Comparison of ENCODE assay signal across 13 mouse cellular contexts in genomic region chr5:126238071-126238470, GRCm38 (mm10).
DNase-seq lines count a peak whose midpoint lies in the region; ATAC-seq and TF ChIP-seq lines count a peak whose summit lies in the region.
"Had no signal": no experiment of that assay in that cellular context is flagged by ENCODE, and none has a peak within 500 bp of the region (broad histone marks: within the 10 kb centered on the region; RNA-seq: fewer than 3 reads in every experiment).

No protein-coding gene starts in this region.

- no peak overlapping the region for H3K9ac ChIP-seq in liver, embryonic 12.5 days
- H3K9ac ChIP-seq in neural tube, embryonic 15.5 days (replicated peaks): no peak overlapping the region
- H3K9ac ChIP-seq: kidney, embryonic 15.5 days; limb, embryonic 12.5 days had no signal

- H3K4me3 ChIP-seq in left cerebral cortex, adult 2 months: no peak overlapping the region
- no peak overlapping the region for H3K4me3 ChIP-seq in liver, embryonic 12.5 days
- H3K4me3 ChIP-seq in neural tube, embryonic 15.5 days (replicated peaks): no peak overlapping the region
- H3K4me3 ChIP-seq: kidney, embryonic 15.5 days; limb, embryonic 12.5 days; megakaryocyte, embryonic 14.5 days had no signal

- no peaks in the 10 kb centered on the region for H3K36me3 ChIP-seq in liver, embryonic 12.5 days
- H3K36me3 ChIP-seq in neural tube, embryonic 15.5 days: no peaks in the 10 kb centered on the region
- H3K36me3 ChIP-seq: kidney, embryonic 15.5 days; limb, embryonic 12.5 days had no signal

- DNase-seq in cerebellum, postnatal 14 days: peak; percentile 69 to 76
- DNase-seq in cerebellum, adult 9-10 months: no peak
- DNase-seq in Muller cell, postnatal 12 days (ENCODE audit: inconsistent ontology term): peak; percentile 73
- peak; percentile 19 to 67 for DNase-seq in frontal cortex, adult 2 months (ENCODE audit: extremely low spot score in 1 of 2, low spot score in 1 of 2)
- peak; percentile 13 to 21 for DNase-seq in left cerebral cortex, adult 2 months (ENCODE audit: extremely low spot score in 1 of 2, low spot score in 2 of 2)
- no peak for DNase-seq in heart, adult 8-10 months (ENCODE audit: low spot score)
- DNase-seq: gastrocnemius, postnatal 14 days; lung, adult 2 months had no signal

- H3K4me2 ChIP-seq in liver, embryonic 12.5 days: no peak overlapping the region
- H3K4me2 ChIP-seq in neural tube, embryonic 15.5 days: no peak overlapping the region
- H3K4me2 ChIP-seq: kidney, embryonic 15.5 days; limb, embryonic 12.5 days had no signal

- intact Hi-C loops in left cerebral cortex, adult 2 months (cut with DNase I): no loop called here

- no peak for TF ChIP-seq CTCF in left cerebral cortex, adult 2 months (IDR thresholded peaks at IDR 0.05)

- ATAC-seq in liver, embryonic 12.5 days: no peak
- ATAC-seq in neural tube, embryonic 15.5 days (ENCODE audit: low FRiP score): no peak

- H3K9me3 ChIP-seq in liver, embryonic 12.5 days (replicated peaks): 0 out of 2 replicates have a peak, but pooled peaks cover 10% of the 10 kb centered on the region
- H3K9me3 ChIP-seq in neural tube, embryonic 15.5 days (replicated peaks): no peaks in the 10 kb centered on the region
- H3K9me3 ChIP-seq: kidney, embryonic 15.5 days; limb, embryonic 12.5 days had no signal

- H3K27me3 ChIP-seq in liver, embryonic 12.5 days (replicated peaks): no peaks in the 10 kb centered on the region
- H3K27me3 ChIP-seq in neural tube, embryonic 15.5 days (replicated peaks): no peaks in the 10 kb centered on the region
- H3K27me3 ChIP-seq: kidney, embryonic 15.5 days; limb, embryonic 12.5 days; megakaryocyte, embryonic 14.5 days had no signal

- no peak overlapping the region for H3K27ac ChIP-seq in left cerebral cortex, adult 2 months
- H3K27ac ChIP-seq in liver, embryonic 12.5 days: no peak overlapping the region
- no peak overlapping the region for H3K27ac ChIP-seq in neural tube, embryonic 15.5 days (replicated peaks)
- H3K27ac ChIP-seq: kidney, embryonic 15.5 days; limb, embryonic 12.5 days had no signal

- WGBS in liver, embryonic 12.5 days (ENCODE audit: insufficient replicate concordance): 47% methylated on average over 3 of the region's 3 CpGs
- WGBS in neural tube, embryonic 15.5 days: 62% methylated on average over 3 of the region's 3 CpGs

- no peaks in the 10 kb centered on the region for H3K4me1 ChIP-seq in liver, embryonic 12.5 days
- H3K4me1 ChIP-seq in neural tube, embryonic 15.5 days: no peaks in the 10 kb centered on the region
- H3K4me1 ChIP-seq: kidney, embryonic 15.5 days; limb, embryonic 12.5 days; megakaryocyte, embryonic 14.5 days had no signal

Comparison
In these comparisons a context has a peak if more than half of its experiments do, and no peak if none do; other contexts are left out.
1. DNase-seq: peak in cerebellum, postnatal 14 days (2 of 2), Muller cell, postnatal 12 days (single experiment), frontal cortex, adult 2 months (2 of 2) and left cerebral cortex, adult 2 months (2 of 2); none in cerebellum, adult 9-10 months (single experiment) and heart, adult 8-10 months (single experiment).